Mouse (Mus musculus): ENCODE measurements around the gene Dock6. TPM values are rescaled to one million over a fixed set of nuclear protein-coding genes. Genes with fewer than 3 reads are reported as not detected.

The Dock6 gene
- total and polyA plus RNA-seq, 3 experiments = 5.0 to 21.3 TPM; not detected in 1

- peak; percentile 37; the same call in 1 of the 2 replicates for TF ChIP-seq NRF1 (IDR thresholded peaks at IDR 0.05; ENCODE audit: insufficient read depth, low read depth, low read length, poor library complexity, severe bottlenecking)
- TF ChIP-seq ZNF384 (IDR thresholded peaks at IDR 0.05; ENCODE audit: low read depth, low read length) = no peak
Measured at GRCm38 (mm10) chr9:21901223-21901820, 48.9 kb upstream of the Dock6 start (continued).

DNA sequence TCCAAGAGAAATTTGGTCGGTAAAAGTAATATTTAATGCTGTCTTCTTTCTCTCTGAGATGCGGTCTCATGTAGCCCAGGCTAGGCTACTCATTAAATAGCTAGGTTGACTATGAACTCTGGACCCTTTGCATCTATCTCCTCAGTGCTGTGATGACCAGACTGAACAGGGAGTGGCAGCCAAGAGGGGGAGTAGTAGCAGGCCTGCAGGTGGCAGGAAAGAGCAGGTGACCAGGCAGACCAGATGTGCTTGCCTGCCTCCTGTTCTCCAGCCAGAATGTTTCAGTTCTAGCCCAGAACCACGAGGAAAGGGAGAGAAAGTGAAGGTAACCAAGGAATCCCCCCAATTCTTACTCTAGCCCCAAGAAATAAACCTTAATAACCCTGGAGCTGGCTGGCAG, 36.8 kb upstream of the Dock6 start:
- Histone ChIP-seq H3K9ac (ENCODE audit: control insufficient read depth, low read depth, low read length, poor library complexity, severe bottlenecking) (no peak overlapping the region), H3K4me3 (ENCODE audit: control insufficient read depth in 1 of 2, insufficient read depth in 1 of 2, low read depth in 2 of 2, low read length in 2 of 2) (no peak overlapping the region), H3K27me3 (ENCODE audit: control insufficient read depth in 1 of 2, insufficient read depth in 2 of 2, low read length in 2 of 2) (peaks cover 9 to 10% of the 10 kb centered on the region in 2 experiments), H3K4me1 (ENCODE audit: control insufficient read depth in 1 of 2, insufficient read depth in 2 of 2, low read length in 2 of 2) (no peaks in the 10 kb centered on the region), H3K79me2 (ENCODE audit: control insufficient read depth, insufficient read depth, low read length, poor library complexity) (no peaks in the 10 kb centered on the region), H3K27ac (ENCODE audit: control insufficient read depth, low read depth, low read length) (no peak overlapping the region), H3K36me3 (ENCODE audit: control insufficient read depth in 1 of 2, insufficient read depth in 2 of 2, low read length in 2 of 2) (no peaks in the 10 kb centered on the region), H3K9me3 (replicated peaks; ENCODE audit: insufficient read depth, low read length) (no peaks in the 10 kb centered on the region)
- DNase-seq (ENCODE audit: low read depth, low spot score) = peak; percentile 28
- TF ChIP-seq BHLHE40 (IDR thresholded peaks at IDR 0.05; ENCODE audit: borderline replicate concordance, low read depth, low read length) (no peak), RAD21 (IDR thresholded peaks at IDR 0.05; ENCODE audit: low read depth, low read length) (peak; percentile 47), MAFK (IDR thresholded peaks at IDR 0.05; ENCODE audit: borderline replicate concordance, low read depth, low read length) (no peak), MYB (IDR thresholded peaks at IDR 0.05; ENCODE audit: low read depth, low read length) (no peak), TAL1 (IDR thresholded peaks at IDR 0.05; ENCODE audit: low read length) (no peak), RCOR1 (IDR thresholded peaks at IDR 0.05; ENCODE audit: low read depth, low read length) (no peak), ZC3H11A (IDR thresholded peaks at IDR 0.05; ENCODE audit: low read depth, low read length) (peak; percentile 43), GABPA (IDR thresholded peaks at IDR 0.05; ENCODE audit: low read depth, low read length) (no peak), MYC (IDR thresholded peaks at IDR 0.05; ENCODE audit: low read depth, low read length) (no peak), USF2 (IDR thresholded peaks at IDR 0.05; ENCODE audit: borderline replicate concordance in 1 of 2, insufficient read depth in 1 of 2, low read depth in 1 of 2, low read length in 2 of 2) (no peak), UBTF (IDR thresholded peaks at IDR 0.05; ENCODE audit: borderline replicate concordance, insufficient read depth, low read depth, low read length) (no peak), EP300 (IDR thresholded peaks at IDR 0.05; ENCODE audit: low read depth in 1 of 2, low read length in 2 of 2) (no peak), JUND (IDR thresholded peaks at IDR 0.05; ENCODE audit: low read depth, low read length) (no peak), KAT2A (conservative IDR thresholded peaks at IDR 0.05; ENCODE audit: low read depth, low read length) (no peak), HCFC1 (IDR thresholded peaks at IDR 0.05; ENCODE audit: low read depth, low read length) (no peak), CTCF (IDR thresholded peaks at IDR 0.05 in 2 of 3, conservative IDR thresholded peaks at IDR 0.05 in 1 of 3; ENCODE audit: control insufficient read depth in 1 of 3, insufficient read depth in 1 of 3, low read depth in 2 of 3, low read length in 3 of 3, poor library complexity in 1 of 3, severe bottlenecking in 1 of 3) (peak; percentile 48 to 68 (median 63)), E2F4 (IDR thresholded peaks at IDR 0.05; ENCODE audit: borderline replicate concordance, low read depth, low read length) (no peak), ZKSCAN1 (IDR thresholded peaks at IDR 0.05; ENCODE audit: low read depth, low read length) (no peak), ELF1 (IDR thresholded peaks at IDR 0.05; ENCODE audit: low read depth, low read length) (no peak), TCF12 (IDR thresholded peaks at IDR 0.05; ENCODE audit: low read depth, low read length) (no peak), POLR2A (IDR thresholded peaks at IDR 0.05; ENCODE audit: control insufficient read depth in 1 of 2, insufficient read depth in 1 of 2, low read depth in 1 of 2, low read length in 2 of 2, poor library complexity in 1 of 2) (no peak), SMC3 (IDR thresholded peaks at IDR 0.05; ENCODE audit: low read depth, low read length) (peak; percentile 75), MAX (IDR thresholded peaks at IDR 0.05; ENCODE audit: low read length) (no peak), ZNF384 (IDR thresholded peaks at IDR 0.05; ENCODE audit: low read depth, low read length) (no peak), MEF2A (IDR thresholded peaks at IDR 0.05; ENCODE audit: extremely low read depth, insufficient replicate concordance, low read depth, low read length, poor library complexity, severe bottlenecking) (no peak), ZMIZ1 (IDR thresholded peaks at IDR 0.05; ENCODE audit: low read depth, low read length) (no peak), ETS1 (IDR thresholded peaks at IDR 0.05; ENCODE audit: low read depth, low read length) (no peak), SIN3A (IDR thresholded peaks at IDR 0.05; ENCODE audit: low read length) (no peak), USF1 (IDR thresholded peaks at IDR 0.05; ENCODE audit: low read depth, low read length) (no peak), NELFE (IDR thresholded peaks at IDR 0.05; ENCODE audit: low read depth, low read length) (no peak)
